8 mouse cellular contexts compared by ENCODE assay signal in genomic region chr6:93855806-93856641, GRCm38 (mm10).
DNase-seq lines count a peak whose midpoint lies in the region; ATAC-seq and TF ChIP-seq lines count a peak whose summit lies in the region.

No protein-coding gene starts in this region.

- no peak overlapping the region for H3K9ac ChIP-seq in embryonic facial prominence, embryonic 14.5 days (ENCODE audit: low read depth, low read length)

- H3K4me1 ChIP-seq in embryonic facial prominence, embryonic 14.5 days (ENCODE audit: control insufficient read depth, insufficient read depth, low read length), result peaks cover 8% of the 10 kb centered on the region; the same call in 1 of the 2 replicates
- H3K4me1 ChIP-seq in olfactory bulb, adult 2 months (ENCODE audit: control insufficient read depth, insufficient read depth, low read length), result peaks cover 24% of the 10 kb centered on the region

- peak; percentile 94 for DNase-seq in heart, adult 11 months
- DNase-seq in heart, adult 8-10 months (ENCODE audit: low spot score), result no peak
- peak; percentile 33 for DNase-seq in R1 (ENCODE audit: low read depth, low spot score)
- DNase-seq in embryonic facial prominence, embryonic 14.5 days (ENCODE audit: low spot score), result peak; percentile 39
- peak; percentile 26 for DNase-seq in left cerebral cortex, adult 11 months (ENCODE audit: low spot score)
- no peak for DNase-seq in adrenal gland, postnatal 36 days
- DNase-seq in ovary, postnatal 14 days (ENCODE audit: low spot score), result no peak

- no peaks in the 10 kb centered on the region for H3K27me3 ChIP-seq in embryonic facial prominence, embryonic 14.5 days (replicated peaks; ENCODE audit: control insufficient read depth, insufficient read depth, low read length)

- no peak overlapping the region for H3K27ac ChIP-seq in embryonic facial prominence, embryonic 14.5 days (replicated peaks; ENCODE audit: low read depth, low read length)
- peak overlapping the region; percentile 96 for H3K27ac ChIP-seq in olfactory bulb, adult 2 months (ENCODE audit: insufficient read depth, low read depth, low read length)

- WGBS in embryonic facial prominence, embryonic 14.5 days, result 41% methylated on average over 8 of the region's 8 CpGs
- 23% methylated on average over 8 of the region's 8 CpGs for WGBS in olfactory bulb, adult 2 months

- no peak for TF ChIP-seq CTCF in olfactory bulb, adult 2 months (IDR thresholded peaks at IDR 0.05; ENCODE audit: insufficient read depth, low read depth, low read length)

- TF ChIP-seq POLR2A in olfactory bulb, adult 2 months (IDR thresholded peaks at IDR 0.05; ENCODE audit: insufficient read depth, low read depth, low read length), result no peak

- H3K4me3 ChIP-seq in embryonic facial prominence, embryonic 14.5 days (ENCODE audit: low read depth, low read length), result no peak overlapping the region
- H3K4me3 ChIP-seq in olfactory bulb, adult 2 months (ENCODE audit: insufficient read depth, low read depth, low read length), result no peak overlapping the region

- no peaks in the 10 kb centered on the region for H3K36me3 ChIP-seq in embryonic facial prominence, embryonic 14.5 days (ENCODE audit: control insufficient read depth, insufficient read depth, low read length)

- no peaks in the 10 kb centered on the region for H3K9me3 ChIP-seq in embryonic facial prominence, embryonic 14.5 days (ENCODE audit: control insufficient read depth, low read length)

- no peak overlapping the region for H3K4me2 ChIP-seq in embryonic facial prominence, embryonic 14.5 days (ENCODE audit: low read depth, low read length)

- ATAC-seq in embryonic facial prominence, embryonic 14.5 days (ENCODE audit: low read depth), result 0 out of 2 replicates have a peak, but pooled peaks have one; percentile 34

Comparison
In these comparisons a context has a peak if more than half of its experiments do, and no peak if none do; other contexts are left out.
1. DNase-seq: peak in heart, adult 11 months (single experiment), R1 (single experiment), embryonic facial prominence, embryonic 14.5 days (single experiment) and left cerebral cortex, adult 11 months (single experiment); none in heart, adult 8-10 months (single experiment), adrenal gland, postnatal 36 days (0 of 2) and ovary, postnatal 14 days (single experiment).